Mouse (Mus musculus) liver, adult 2 months (tissue): Measurements from ENCODE around the gene Pram1.

ENCODE experiments used
- CTCF ChIP-seq: fragments of 200-500 bp; IDR thresholded peaks from 2 replicates; pipeline ENCODE4 v1.5.1; 2011; ENCODE audit warnings: low read depth, low read length, control low read depth
- POLR2A ChIP-seq: fragments of 200-500 bp; IDR thresholded peaks from 2 replicates; pipeline ENCODE4 v1.6.1; 2011; ENCODE audit warnings: low read length, control low read depth; ENCODE audit not compliant: insufficient read depth; ENCODE audit errors: extremely low read depth

DNA sequence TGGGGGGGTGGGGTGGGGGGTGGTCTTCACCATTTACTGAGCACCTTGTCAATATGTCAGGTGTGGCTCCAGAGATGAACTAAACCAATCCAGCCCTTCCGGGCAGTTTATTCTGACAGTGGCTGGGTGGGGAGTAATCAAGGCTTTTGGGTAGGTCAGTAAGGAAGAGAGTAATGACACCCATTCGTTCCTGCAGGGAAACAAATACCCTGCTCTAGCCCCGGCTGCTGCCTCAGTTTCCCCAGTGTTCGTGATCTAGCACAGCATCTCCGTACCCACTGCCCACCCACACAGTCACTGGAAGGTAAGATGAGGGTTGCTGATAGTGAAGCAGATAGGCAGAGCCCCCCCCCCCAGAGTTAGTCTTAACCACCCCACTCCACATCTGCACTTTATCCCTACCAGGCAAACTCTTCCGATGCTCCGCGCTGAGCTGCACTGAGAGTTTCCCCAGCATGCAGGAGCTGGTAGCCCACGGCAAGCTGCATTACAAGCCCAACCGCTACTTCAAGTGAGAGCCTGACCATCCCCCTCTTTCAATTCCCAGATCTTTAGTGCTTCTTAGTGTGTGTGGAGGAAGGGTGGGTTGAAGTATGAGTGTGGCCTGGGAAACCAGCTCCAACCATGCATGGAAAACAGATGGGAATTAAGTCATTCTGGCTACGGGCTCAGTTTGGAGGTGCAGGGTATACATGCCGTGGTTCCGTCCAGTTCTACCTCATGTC lies 7.5 kb upstream of the Pram1 start:
- TF ChIP-seq CTCF (no peak), POLR2A (no peak)
